Mouse (Mus musculus): ENCODE results near the gene Trmt2a. TPM values are rescaled to one million over a fixed set of nuclear protein-coding genes. Genes with fewer than 3 reads are reported as not detected.
A peak's percentile ranks its signal among the peaks of the same experiment; 100 is the strongest.

Trmt2a gene
- total and polyA plus RNA-seq, 2 experiments from 2014 or later = 55.5 to 67.6 TPM

GRCm38 (mm10) chr16:18218580-18218996 lies 29.9 kb upstream of the Trmt2a start:
- H3K4me3 ChIP-seq (ENCODE audit: low read depth, low read length) = no peak overlapping the region
- ATAC-seq (ENCODE audit: low FRiP score) (no peak), DNase-seq (ENCODE audit: low spot score) (no peak)
- TF ChIP-seq CTCF (IDR thresholded peaks at IDR 0.05) = no peak
- 74% methylated on average over 9 of the region's 9 CpGs for WGBS
- H3K9ac ChIP-seq (replicated peaks; ENCODE audit: low read length, poor library complexity, severe bottlenecking) = no peak overlapping the region; the same call in 1 of the 2 replicates
- H3K27ac ChIP-seq (ENCODE audit: low read depth, low read length) = no peak overlapping the region
- no peaks in the 10 kb centered on the region for H3K27me3 ChIP-seq (ENCODE audit: insufficient read depth, low read length)
- H3K36me3 ChIP-seq (ENCODE audit: insufficient read depth, low read length) = peaks cover 11% of the 10 kb centered on the region
- H3K9me3 ChIP-seq (ENCODE audit: low read length) = no peaks in the 10 kb centered on the region
- peaks cover 21% of the 10 kb centered on the region for H3K4me1 ChIP-seq (ENCODE audit: insufficient read depth, low read length)
- H3K4me2 ChIP-seq (ENCODE audit: low read depth, low read length, poor library complexity, severe bottlenecking) = no peak overlapping the region

DNA sequence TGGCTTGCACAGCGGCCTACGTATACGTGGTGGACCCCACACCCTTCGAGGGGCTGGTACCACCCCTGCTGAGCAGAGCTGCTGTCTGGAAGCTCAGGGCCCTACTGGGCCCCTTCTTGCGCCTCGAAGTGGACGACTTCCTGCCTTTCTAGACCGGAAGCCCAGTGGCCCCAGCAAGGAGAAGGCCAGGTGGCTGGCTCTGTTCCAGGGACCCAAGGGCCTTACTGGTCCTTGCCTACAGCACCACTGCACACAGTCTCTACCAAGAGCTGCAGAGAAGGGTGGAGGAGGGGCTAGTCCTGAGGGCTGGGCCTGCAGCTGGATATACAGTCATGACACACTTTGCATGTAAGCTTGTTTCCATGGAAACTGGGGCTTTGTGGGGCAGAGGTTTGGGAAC lies 28.5 kb upstream of the Trmt2a start:
- Histone ChIP-seq H3K27me3 (ENCODE audit: insufficient read depth, low read length) (no peaks in the 10 kb centered on the region), H3K27ac (ENCODE audit: low read depth, low read length) (peak overlapping the region; percentile 43; the same call in 1 of the 2 replicates), H3K9ac (replicated peaks; ENCODE audit: low read length, poor library complexity, severe bottlenecking) (no peak overlapping the region; the same call in 1 of the 2 replicates), H3K4me2 (ENCODE audit: low read depth, low read length, poor library complexity, severe bottlenecking) (no peak overlapping the region), H3K4me3 (ENCODE audit: low read depth, low read length) (no peak overlapping the region), H3K9me3 (ENCODE audit: low read length) (no peaks in the 10 kb centered on the region), H3K36me3 (ENCODE audit: insufficient read depth, low read length) (peaks cover 25% of the 10 kb centered on the region), H3K4me1 (ENCODE audit: insufficient read depth, low read length) (peaks cover 8% of the 10 kb centered on the region)
- DNase-seq (ENCODE audit: low spot score) (peak; percentile 53), ATAC-seq (ENCODE audit: low FRiP score) (0 out of 2 replicates have a peak, but pooled peaks have one; percentile 42)
- WGBS = 53% methylated on average over 8 of the region's 8 CpGs
- TF ChIP-seq CTCF (IDR thresholded peaks at IDR 0.05) = no peak

GRCm38 (mm10) chr16:18220856-18221542 lies 27.5 kb upstream of the Trmt2a start:
- ATAC-seq (ENCODE audit: low FRiP score) (0 out of 2 replicates have a peak, but pooled peaks have one; percentile 6), DNase-seq (ENCODE audit: low spot score) (no peak)
- no peak overlapping the region for H3K4me3 ChIP-seq (ENCODE audit: low read depth, low read length)
- H3K4me2 ChIP-seq (ENCODE audit: low read depth, low read length, poor library complexity, severe bottlenecking) = no peak overlapping the region
- H3K27ac ChIP-seq (ENCODE audit: low read depth, low read length) = no peak overlapping the region
- H3K9me3 ChIP-seq (ENCODE audit: low read length) = no peaks in the 10 kb centered on the region
- H3K36me3 ChIP-seq (ENCODE audit: insufficient read depth, low read length) = peaks cover 35% of the 10 kb centered on the region
- TF ChIP-seq CTCF (IDR thresholded peaks at IDR 0.05) = no peak
- 89% methylated on average over 6 of the region's 6 CpGs for WGBS
- H3K4me1 ChIP-seq (ENCODE audit: insufficient read depth, low read length) = peaks cover 8% of the 10 kb centered on the region
- H3K27me3 ChIP-seq (ENCODE audit: insufficient read depth, low read length) = no peaks in the 10 kb centered on the region
- H3K9ac ChIP-seq (replicated peaks; ENCODE audit: low read length, poor library complexity, severe bottlenecking) = no peak overlapping the region

GRCm38 (mm10) chr16:18221543-18221898 lies 27.0 kb upstream of the Trmt2a start:
- WGBS = 78% methylated on average over 11 of the region's 11 CpGs
- Histone ChIP-seq H3K9ac (replicated peaks; ENCODE audit: low read length, poor library complexity, severe bottlenecking) (no peak overlapping the region), H3K4me3 (ENCODE audit: low read depth, low read length) (no peak overlapping the region), H3K4me2 (ENCODE audit: low read depth, low read length, poor library complexity, severe bottlenecking) (no peak overlapping the region), H3K27ac (ENCODE audit: low read depth, low read length) (no peak overlapping the region), H3K9me3 (ENCODE audit: low read length) (no peaks in the 10 kb centered on the region), H3K36me3 (ENCODE audit: insufficient read depth, low read length) (peaks cover 40% of the 10 kb centered on the region), H3K27me3 (ENCODE audit: insufficient read depth, low read length) (no peaks in the 10 kb centered on the region), H3K4me1 (ENCODE audit: insufficient read depth, low read length) (peaks cover 8% of the 10 kb centered on the region)
- TF ChIP-seq CTCF (IDR thresholded peaks at IDR 0.05) = peak; percentile 47
- ATAC-seq (ENCODE audit: low FRiP score) (no peak), DNase-seq (ENCODE audit: low spot score) (no peak)

GRCm38 (mm10) chr16:18222188-18222587 lies 26.3 kb upstream of the Trmt2a start:
- peaks cover 8% of the 10 kb centered on the region for H3K4me1 ChIP-seq (ENCODE audit: insufficient read depth, low read length)
- H3K27me3 ChIP-seq (ENCODE audit: insufficient read depth, low read length) = no peaks in the 10 kb centered on the region
- H3K9ac ChIP-seq (replicated peaks; ENCODE audit: low read length, poor library complexity, severe bottlenecking) = no peak overlapping the region
- H3K4me2 ChIP-seq (ENCODE audit: low read depth, low read length, poor library complexity, severe bottlenecking) = no peak overlapping the region
- H3K27ac ChIP-seq (ENCODE audit: low read depth, low read length) = no peak overlapping the region
- peaks cover 46% of the 10 kb centered on the region for H3K36me3 ChIP-seq (ENCODE audit: insufficient read depth, low read length)
- DNase-seq (ENCODE audit: low spot score) = no peak
- no peak for TF ChIP-seq CTCF (IDR thresholded peaks at IDR 0.05)
- H3K4me3 ChIP-seq (ENCODE audit: low read depth, low read length) = no peak overlapping the region
- ATAC-seq (ENCODE audit: low FRiP score) = no peak
- no peaks in the 10 kb centered on the region for H3K9me3 ChIP-seq (ENCODE audit: low read length)
- 81% methylated on average over 11 of the region's 11 CpGs for WGBS

DNA sequence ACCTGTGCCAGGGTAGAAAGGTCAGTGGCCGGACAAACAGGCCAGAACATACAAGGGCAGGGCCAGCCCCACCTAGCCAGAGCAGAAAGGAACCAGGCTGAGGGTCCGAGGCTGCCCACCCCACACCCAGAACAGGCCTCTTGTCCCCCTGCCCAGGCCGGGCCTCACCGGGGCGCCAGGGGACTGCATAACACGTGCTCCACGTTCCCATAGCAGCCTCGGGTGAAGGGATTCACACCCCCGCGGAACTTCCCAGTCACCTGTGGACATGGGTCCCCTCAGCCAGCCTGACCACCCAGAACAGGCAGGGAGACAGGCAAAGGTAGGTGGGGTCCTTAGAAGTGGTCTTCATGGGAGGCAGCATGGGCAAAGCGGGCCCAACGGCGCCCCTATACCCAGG lies 21.3 kb upstream of the Trmt2a start:
- H3K4me2 ChIP-seq (ENCODE audit: low read depth, low read length, poor library complexity, severe bottlenecking) = no peak overlapping the region
- 97% methylated on average over 13 of the region's 13 CpGs for WGBS
- H3K4me3 ChIP-seq (ENCODE audit: low read depth, low read length) = no peak overlapping the region
- peaks cover 4% of the 10 kb centered on the region; the same call in 1 of the 2 replicates for H3K4me1 ChIP-seq (ENCODE audit: insufficient read depth, low read length)
- H3K9me3 ChIP-seq (ENCODE audit: low read length) = no peaks in the 10 kb centered on the region
- TF ChIP-seq CTCF (IDR thresholded peaks at IDR 0.05) = no peak
- no peaks in the 10 kb centered on the region for H3K27me3 ChIP-seq (ENCODE audit: insufficient read depth, low read length)
- ATAC-seq (ENCODE audit: low FRiP score) (no peak), DNase-seq (ENCODE audit: low spot score) (no peak)
- H3K36me3 ChIP-seq (ENCODE audit: insufficient read depth, low read length) = peaks cover 56% of the 10 kb centered on the region
- no peak overlapping the region for H3K27ac ChIP-seq (ENCODE audit: low read depth, low read length)
- no peak overlapping the region for H3K9ac ChIP-seq (replicated peaks; ENCODE audit: low read length, poor library complexity, severe bottlenecking)
